8 mouse cellular contexts compared by ENCODE assay signal in the genomic region with DNA sequence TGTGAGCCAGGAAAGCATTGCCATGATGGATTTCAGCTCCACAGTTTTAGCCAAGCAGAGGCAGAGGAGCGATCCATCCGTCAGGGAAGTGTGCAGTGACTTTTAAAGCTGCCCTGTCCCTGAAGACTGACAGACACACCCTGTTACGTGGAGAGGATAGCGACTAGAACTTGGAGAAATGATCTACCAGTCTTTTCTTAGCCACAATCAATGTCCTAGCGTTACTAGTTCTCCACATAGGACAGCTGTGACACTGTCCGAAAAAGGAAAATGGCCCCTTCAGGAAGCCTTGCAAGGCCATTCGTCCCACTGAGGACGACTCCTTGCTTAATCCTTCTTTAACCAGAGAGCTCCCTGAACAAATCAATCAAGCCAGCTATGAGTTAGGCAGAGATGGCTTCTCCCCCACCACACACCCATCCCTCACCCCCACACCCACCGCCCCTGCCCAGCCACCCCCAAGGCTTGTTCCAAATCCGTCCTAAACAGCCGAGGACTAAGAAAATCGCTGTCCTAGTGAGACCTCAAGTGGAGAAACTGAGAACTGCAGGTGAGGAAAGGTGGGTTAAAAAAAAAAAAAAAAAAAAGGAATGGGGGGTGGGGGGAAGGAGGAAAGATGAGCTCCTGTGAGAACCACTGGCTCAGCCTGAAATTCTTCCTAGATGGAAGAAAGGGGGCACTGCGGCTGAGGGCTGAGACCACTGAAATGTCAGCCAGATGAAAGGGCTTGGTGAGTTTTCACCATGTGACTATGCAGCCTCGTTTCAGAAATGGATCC.
DNase-seq lines count a peak whose midpoint lies in the region; ATAC-seq and TF ChIP-seq lines count a peak whose summit lies in the region.

No protein-coding gene starts in this region.

- peak overlapping the region; percentile 2; the same call in 1 of the 2 replicates for H3K4me2 ChIP-seq in liver, embryonic 14.5 days (ENCODE audit: low read depth)
- peak overlapping the region; percentile 66 for H3K4me2 ChIP-seq in neural tube, embryonic 15.5 days

- H3K4me1 ChIP-seq in kidney, adult 2 months (ENCODE audit: control insufficient read depth, insufficient read depth, low read length), result no peaks in the 10 kb centered on the region
- H3K4me1 ChIP-seq in liver, embryonic 14.5 days (replicated peaks; ENCODE audit: control insufficient read depth in 2 of 2, insufficient read depth in 2 of 2, low read length in 1 of 2), result no peaks in the 10 kb centered on the region
- H3K4me1 ChIP-seq in neural tube, embryonic 15.5 days, result peaks cover 11% of the 10 kb centered on the region; the same call in 1 of the 2 replicates

- H3K36me3 ChIP-seq in kidney, adult 2 months (ENCODE audit: control insufficient read depth, insufficient read depth, low read length), result no peaks in the 10 kb centered on the region
- no peaks in the 10 kb centered on the region for H3K36me3 ChIP-seq in liver, embryonic 14.5 days (replicated peaks; ENCODE audit: control insufficient read depth, insufficient read depth, low read depth)
- no peaks in the 10 kb centered on the region for H3K36me3 ChIP-seq in neural tube, embryonic 15.5 days

- no peak for TF ChIP-seq POLR2A in kidney, adult 2 months (IDR thresholded peaks at IDR 0.05; ENCODE audit: low read depth, low read length)

- no peaks in the 10 kb centered on the region for H3K9me3 ChIP-seq in liver, embryonic 14.5 days (ENCODE audit: control insufficient read depth, low read length)
- no peaks in the 10 kb centered on the region for H3K9me3 ChIP-seq in neural tube, embryonic 15.5 days (replicated peaks)

- peak; percentile 42 for TF ChIP-seq CTCF in kidney, adult 2 months (conservative IDR thresholded peaks at IDR 0.05; ENCODE audit: insufficient read depth, insufficient read length, low read depth, low read length)
- peak; percentile 64 for TF ChIP-seq CTCF in liver, embryonic 14.5 days (IDR thresholded peaks at IDR 0.05; ENCODE audit: low read depth)

- no peak overlapping the region for H3K27ac ChIP-seq in kidney, adult 2 months (ENCODE audit: insufficient read depth, low read depth, low read length)
- H3K27ac ChIP-seq in liver, embryonic 14.5 days, result no peak overlapping the region
- no peak overlapping the region for H3K27ac ChIP-seq in neural tube, embryonic 15.5 days (replicated peaks)

- no peak overlapping the region for H3K9ac ChIP-seq in liver, embryonic 14.5 days (replicated peaks)
- H3K9ac ChIP-seq in neural tube, embryonic 15.5 days (replicated peaks), result peak overlapping the region; percentile 55

- 19% methylated on average over 14 of the region's 14 CpGs for WGBS in kidney, adult 2 months
- 23% methylated on average over 14 of the region's 14 CpGs for WGBS in liver, embryonic 14.5 days (ENCODE audit: insufficient replicate concordance)
- 19% methylated on average over 14 of the region's 14 CpGs for WGBS in neural tube, embryonic 15.5 days

- peak; percentile 42 to 46 for DNase-seq in B cell, adult 2 months
- peak; percentile 8 for DNase-seq in T-cell, adult 2 months (ENCODE audit: low spot score)
- peak; percentile 36 for DNase-seq in kidney, adult 2 months
- DNase-seq in liver, embryonic 14.5 days (ENCODE audit: low read depth in 3 of 3, low spot score in 3 of 3), result no peak

- ATAC-seq in common myeloid progenitor, adult 5-6 weeks (replicated peaks; ENCODE audit: low read depth, poor library complexity, severe bottlenecking), result peak; percentile 62; the same call in 1 of the 2 replicates
- peak; percentile 68 for ATAC-seq in granulocyte monocyte progenitor cell, adult 5-6 weeks (replicated peaks; ENCODE audit: poor library complexity, severe bottlenecking)
- no peak for ATAC-seq in liver, embryonic 14.5 days (ENCODE audit: insufficient read depth)
- peak; percentile 89 for ATAC-seq in neural tube, embryonic 15.5 days (ENCODE audit: low FRiP score)
- no peak for ATAC-seq in monocyte, adult 5-6 weeks (replicated peaks; ENCODE audit: insufficient number of reproducible peaks, low FRiP score, low TSS enrichment, poor library complexity, severe bottlenecking)

- H3K4me3 ChIP-seq in kidney, adult 2 months (ENCODE audit: insufficient read depth, low read depth, low read length), result peak overlapping the region; percentile 34; the same call in 1 of the 2 replicates
- H3K4me3 ChIP-seq in liver, embryonic 14.5 days (ENCODE audit: insufficient read depth in 1 of 2, low read depth in 2 of 2, low read length in 2 of 2), result no peak overlapping the region
- H3K4me3 ChIP-seq in neural tube, embryonic 15.5 days (replicated peaks), result peak overlapping the region; percentile 38

- TF ChIP-seq EP300 in liver, embryonic 14.5 days (IDR thresholded peaks at IDR 0.05; ENCODE audit: low read depth), result no peak

- no peaks in the 10 kb centered on the region for H3K27me3 ChIP-seq in kidney, adult 2 months (replicated peaks; ENCODE audit: control insufficient read depth, insufficient read depth, low read length)
- no peaks in the 10 kb centered on the region for H3K27me3 ChIP-seq in liver, embryonic 14.5 days (ENCODE audit: control insufficient read depth, insufficient read depth, low read length)
- no peaks in the 10 kb centered on the region for H3K27me3 ChIP-seq in neural tube, embryonic 15.5 days (replicated peaks)

Comparison
In these comparisons a context has a peak if more than half of its experiments do, and no peak if none do; other contexts are left out.
1. DNase-seq: peak in B cell, adult 2 months (2 of 2), T-cell, adult 2 months (single experiment) and kidney, adult 2 months (single experiment); none in liver, embryonic 14.5 days (0 of 3).
2. ATAC-seq: peak in common myeloid progenitor, adult 5-6 weeks (single experiment), granulocyte monocyte progenitor cell, adult 5-6 weeks (single experiment) and neural tube, embryonic 15.5 days (single experiment); none in liver, embryonic 14.5 days (single experiment) and monocyte, adult 5-6 weeks (single experiment).
3. H3K4me3 ChIP-seq: peak in kidney, adult 2 months (single experiment) and neural tube, embryonic 15.5 days (single experiment); none in liver, embryonic 14.5 days (0 of 2).